Mouse (Mus musculus): ENCODE measurements around the gene Gnb5.

DNA sequence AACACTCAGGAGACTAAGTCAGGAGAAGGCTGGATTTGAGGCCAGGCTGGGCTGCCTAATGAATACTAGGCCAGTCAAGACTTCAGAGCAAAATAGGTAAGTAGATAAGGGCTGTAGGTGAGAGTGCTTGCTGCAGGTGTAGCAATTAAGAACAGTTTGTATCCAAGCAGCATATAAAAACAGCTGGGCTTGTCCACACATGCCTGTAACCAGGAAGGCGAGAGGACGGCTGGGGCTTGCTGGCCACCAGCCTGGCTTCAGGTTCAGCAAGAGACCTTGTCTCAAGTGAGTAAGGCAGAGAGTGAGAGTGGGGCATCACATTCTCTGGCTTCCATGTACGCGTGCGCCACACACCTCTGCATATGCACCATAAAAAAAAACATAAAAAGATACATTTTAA is 31.6 kb upstream of the Gnb5 start:
- TF ChIP-seq CTCF (IDR thresholded peaks at IDR 0.05; ENCODE audit: control insufficient read depth, insufficient read depth, low read length) (no peak), POLR2A (IDR thresholded peaks at IDR 0.05; ENCODE audit: borderline replicate concordance, control insufficient read depth, low read depth, low read length) (no peak)

Measured in bone marrow, adult 2 months (tissue).